Mouse (Mus musculus): ENCODE results near the gene Lbh. TPM values are rescaled to one million over a fixed set of nuclear protein-coding genes. Genes with fewer than 3 reads are reported as not detected.

Lbh gene
- polyA plus RNA-seq, 1 experiment from 2014 or later, result 6.4 TPM

- ATAC-seq (ENCODE audit: insufficient read depth), result no peak
- 60% methylated on average over 11 of the region's 11 CpGs for WGBS
Observed at GRCm38 (mm10) chr17:72911283-72911682, 6.8 kb upstream of the Lbh start.

GRCm38 (mm10) chr17:72911751-72912150 lies 6.4 kb upstream of the Lbh start:
- DNase-seq (no peak), ATAC-seq (ENCODE audit: insufficient read depth) (no peak)
- Histone ChIP-seq H3K4me1 (ENCODE audit: insufficient read depth) (0 out of 2 replicates have a peak, but pooled peaks cover under 1% of the 10 kb centered on the region), H3K4me2 (no peak overlapping the region), H3K9ac (no peak overlapping the region), H3K27me3 (ENCODE audit: insufficient read depth, low read length) (no peaks in the 10 kb centered on the region), H3K36me3 (ENCODE audit: insufficient read depth) (no peaks in the 10 kb centered on the region), H3K9me3 (ENCODE audit: low read depth, low read length) (no peaks in the 10 kb centered on the region), H3K27ac (ENCODE audit: low read depth) (no peak overlapping the region), H3K4me3 (ENCODE audit: low read depth, low read length) (no peak overlapping the region)
- 12% methylated on average over 1 of the region's 1 CpGs for WGBS
- no peak for TF ChIP-seq CTCF (IDR thresholded peaks at IDR 0.05; ENCODE audit: low read depth)

More at GRCm38 (mm10) chr17:72911283-72911682, 6.8 kb upstream of the Lbh start:
- no peak overlapping the region for H3K4me3 ChIP-seq (ENCODE audit: low read depth, low read length)
- TF ChIP-seq CTCF (IDR thresholded peaks at IDR 0.05; ENCODE audit: low read depth), result no peak
- H3K4me2 ChIP-seq, result no peak overlapping the region
- no peaks in the 10 kb centered on the region for H3K27me3 ChIP-seq (ENCODE audit: insufficient read depth, low read length)
- H3K9ac ChIP-seq, result no peak overlapping the region
- DNase-seq, result no peak
- no peaks in the 10 kb centered on the region for H3K4me1 ChIP-seq (ENCODE audit: insufficient read depth)
- H3K9me3 ChIP-seq (ENCODE audit: low read depth, low read length), result no peaks in the 10 kb centered on the region
- no peak overlapping the region for H3K27ac ChIP-seq (ENCODE audit: low read depth)
- H3K36me3 ChIP-seq (ENCODE audit: insufficient read depth), result no peaks in the 10 kb centered on the region

GRCm38 (mm10) chr17:72914082-72914481 lies 4.0 kb upstream of the Lbh start:
- 0 out of 2 replicates have a peak, but pooled peaks cover 2% of the 10 kb centered on the region for H3K4me1 ChIP-seq (ENCODE audit: insufficient read depth)
- H3K9me3 ChIP-seq (ENCODE audit: low read depth, low read length), result no peaks in the 10 kb centered on the region
- no peaks in the 10 kb centered on the region for H3K27me3 ChIP-seq (ENCODE audit: insufficient read depth, low read length)
- H3K36me3 ChIP-seq (ENCODE audit: insufficient read depth), result no peaks in the 10 kb centered on the region
- WGBS, result 72% methylated on average over 2 of the region's 2 CpGs
- no peak overlapping the region for H3K9ac ChIP-seq
- DNase-seq (no peak), ATAC-seq (ENCODE audit: insufficient read depth) (no peak)
- no peak overlapping the region for H3K4me3 ChIP-seq (ENCODE audit: low read depth, low read length)
- no peak for TF ChIP-seq CTCF (IDR thresholded peaks at IDR 0.05; ENCODE audit: low read depth)
- H3K4me2 ChIP-seq, result no peak overlapping the region
- H3K27ac ChIP-seq (ENCODE audit: low read depth), result no peak overlapping the region

- peak; percentile 48 for TF ChIP-seq CTCF (IDR thresholded peaks at IDR 0.05; ENCODE audit: low read depth)
- WGBS, result 1% methylated on average over 37 of the region's 37 CpGs
- H3K36me3 ChIP-seq (ENCODE audit: insufficient read depth), result peaks cover 16% of the 10 kb centered on the region
- H3K27me3 ChIP-seq (ENCODE audit: insufficient read depth, low read length), result no peaks in the 10 kb centered on the region
- no peaks in the 10 kb centered on the region for H3K9me3 ChIP-seq (ENCODE audit: low read depth, low read length)
- peak overlapping the region; percentile 86 for H3K27ac ChIP-seq (ENCODE audit: low read depth)
- H3K4me2 ChIP-seq, result peak overlapping the region; percentile 98
- peak overlapping the region; percentile 75 for H3K9ac ChIP-seq
- ATAC-seq (ENCODE audit: insufficient read depth) (peak; percentile 50), DNase-seq (peak; percentile 87)
- peaks cover 14% of the 10 kb centered on the region; the same call in 1 of the 2 replicates for H3K4me1 ChIP-seq (ENCODE audit: insufficient read depth)
- peak overlapping the region; percentile 55 for H3K4me3 ChIP-seq (ENCODE audit: low read depth, low read length)
Observed at GRCm38 (mm10) chr17:72917241-72918030, 669 bp upstream of the Lbh start.

- peaks cover 30% of the 10 kb centered on the region for H3K36me3 ChIP-seq (ENCODE audit: insufficient read depth)
Observed at GRCm38 (mm10) chr17:72918571-72919541, 751 bp downstream of the Lbh start.

GRCm38 (mm10) chr17:72919641-72920040 lies 1.5 kb downstream of the Lbh start:
- H3K27me3 ChIP-seq (ENCODE audit: insufficient read depth, low read length), result no peaks in the 10 kb centered on the region
- no peak for DNase-seq
- ATAC-seq (ENCODE audit: insufficient read depth), result no peak
- H3K9me3 ChIP-seq (ENCODE audit: low read depth, low read length), result no peaks in the 10 kb centered on the region
- peak overlapping the region; percentile 75 for H3K9ac ChIP-seq
- peaks cover 14% of the 10 kb centered on the region; the same call in 1 of the 2 replicates for H3K4me1 ChIP-seq (ENCODE audit: insufficient read depth)
- TF ChIP-seq CTCF (IDR thresholded peaks at IDR 0.05; ENCODE audit: low read depth), result no peak
- peak overlapping the region; percentile 55 for H3K4me3 ChIP-seq (ENCODE audit: low read depth, low read length)
- 9% methylated on average over 3 of the region's 3 CpGs for WGBS
- H3K36me3 ChIP-seq (ENCODE audit: insufficient read depth), result peaks cover 34% of the 10 kb centered on the region
- peak overlapping the region; percentile 86; the same call in 1 of the 2 replicates for H3K27ac ChIP-seq (ENCODE audit: low read depth)
- H3K4me2 ChIP-seq, result peak overlapping the region; percentile 98

More at GRCm38 (mm10) chr17:72918571-72919541, 751 bp downstream of the Lbh start:
- peak; percentile 25; the same call in 1 of the 2 replicates for TF ChIP-seq CTCF (IDR thresholded peaks at IDR 0.05; ENCODE audit: low read depth)
- Histone ChIP-seq H3K4me2 (peak overlapping the region; percentile 98), H3K9me3 (ENCODE audit: low read depth, low read length) (no peaks in the 10 kb centered on the region), H3K4me3 (ENCODE audit: low read depth, low read length) (peak overlapping the region; percentile 55), H3K9ac (peak overlapping the region; percentile 75), H3K27ac (ENCODE audit: low read depth) (peak overlapping the region; percentile 86), H3K4me1 (ENCODE audit: insufficient read depth) (peaks cover 14% of the 10 kb centered on the region; the same call in 1 of the 2 replicates), H3K27me3 (ENCODE audit: insufficient read depth, low read length) (no peaks in the 10 kb centered on the region)
- WGBS, result under 1% methylated on average over 54 of the region's 54 CpGs
- peak; percentile 71 for DNase-seq
- ATAC-seq (ENCODE audit: insufficient read depth), result peak; percentile 48

Data from lung, embryonic 14.5 days (tissue).